Mouse (Mus musculus): ENCODE data around the gene Asrgl1. TPM values are rescaled to one million over a fixed set of nuclear protein-coding genes. Genes with fewer than 3 reads are reported as not detected.

The Asrgl1 gene
- total and polyA plus RNA-seq, 3 experiments, result 15.5 to 51.3 (median 29.3) TPM

GRCm38 (mm10) chr19:9075558-9075957 is 59.9 kb downstream of the Asrgl1 start:
- no peak for ATAC-seq (ENCODE audit: extremely low read depth, insufficient number of reproducible peaks, low FRiP score, poor library complexity, severe bottlenecking)
- no peak for DNase-seq (ENCODE audit: low spot score)
- H3K9me3 ChIP-seq (replicated peaks), result no peaks in the 10 kb centered on the region
- no peak for TF ChIP-seq TAL1 (conservative IDR thresholded peaks at IDR 0.05; ENCODE audit: low read depth, low read length)
- TF ChIP-seq GATA1 (IDR thresholded peaks at IDR 0.05; ENCODE audit: borderline replicate concordance, low read length), result no peak
- no peak for TF ChIP-seq POLR2AphosphoS5 (IDR thresholded peaks at IDR 0.05; ENCODE audit: insufficient replicate concordance, low read depth, low read length)
- no peak for TF ChIP-seq GATA2 (IDR thresholded peaks at IDR 0.05; ENCODE audit: borderline replicate concordance, low read depth, low read length)
- no peak for TF ChIP-seq CTCF (IDR thresholded peaks at IDR 0.05; ENCODE audit: low read depth, low read length)
- peaks cover 38% of the 10 kb centered on the region for H3K4me1 ChIP-seq (ENCODE audit: insufficient read depth, low read depth, low read length)
- H3K27me3 ChIP-seq (ENCODE audit: insufficient read depth, low read length), result no peaks in the 10 kb centered on the region; the same call in 1 of the 2 replicates
- H3K4me3 ChIP-seq (ENCODE audit: low read depth, low read length), result no peak overlapping the region
- H3K36me3 ChIP-seq (replicated peaks), result no peaks in the 10 kb centered on the region

- H3K27me3 ChIP-seq (ENCODE audit: insufficient read depth, low read length), result no peaks in the 10 kb centered on the region; the same call in 1 of the 2 replicates
- TF ChIP-seq GATA1 (IDR thresholded peaks at IDR 0.05; ENCODE audit: borderline replicate concordance, low read length), result no peak
- no peak for TF ChIP-seq CTCF (IDR thresholded peaks at IDR 0.05; ENCODE audit: low read depth, low read length)
- TF ChIP-seq POLR2AphosphoS5 (IDR thresholded peaks at IDR 0.05; ENCODE audit: insufficient replicate concordance, low read depth, low read length), result no peak
- no peak for TF ChIP-seq GATA2 (IDR thresholded peaks at IDR 0.05; ENCODE audit: borderline replicate concordance, low read depth, low read length)
- TF ChIP-seq TAL1 (conservative IDR thresholded peaks at IDR 0.05; ENCODE audit: low read depth, low read length), result no peak
- H3K4me1 ChIP-seq (ENCODE audit: insufficient read depth, low read depth, low read length), result peaks cover 39% of the 10 kb centered on the region
- no peak for ATAC-seq (ENCODE audit: extremely low read depth, insufficient number of reproducible peaks, low FRiP score, poor library complexity, severe bottlenecking)
- no peak for DNase-seq (ENCODE audit: low spot score)
- H3K4me3 ChIP-seq (ENCODE audit: low read depth, low read length), result no peak overlapping the region
- no peaks in the 10 kb centered on the region for H3K9me3 ChIP-seq (replicated peaks)
- no peaks in the 10 kb centered on the region for H3K36me3 ChIP-seq (replicated peaks)
Measured at GRCm38 (mm10) chr19:9074424-9074823, 61.0 kb downstream of the Asrgl1 start.

GRCm38 (mm10) chr19:9073776-9074411 is 61.5 kb downstream of the Asrgl1 start:
- H3K9me3 ChIP-seq (replicated peaks), result no peaks in the 10 kb centered on the region
- H3K4me1 ChIP-seq (ENCODE audit: insufficient read depth, low read depth, low read length), result peaks cover 37% of the 10 kb centered on the region
- H3K27me3 ChIP-seq (ENCODE audit: insufficient read depth, low read length), result no peaks in the 10 kb centered on the region; the same call in 1 of the 2 replicates
- no peaks in the 10 kb centered on the region for H3K36me3 ChIP-seq (replicated peaks)
- no peak for ATAC-seq (ENCODE audit: extremely low read depth, insufficient number of reproducible peaks, low FRiP score, poor library complexity, severe bottlenecking)
- TF ChIP-seq TAL1 (conservative IDR thresholded peaks at IDR 0.05; ENCODE audit: low read depth, low read length) (no peak), GATA2 (IDR thresholded peaks at IDR 0.05; ENCODE audit: borderline replicate concordance, low read depth, low read length) (no peak), POLR2AphosphoS5 (IDR thresholded peaks at IDR 0.05; ENCODE audit: insufficient replicate concordance, low read depth, low read length) (no peak), CTCF (IDR thresholded peaks at IDR 0.05; ENCODE audit: low read depth, low read length) (no peak), GATA1 (IDR thresholded peaks at IDR 0.05; ENCODE audit: borderline replicate concordance, low read length) (no peak)
- no peak overlapping the region for H3K4me3 ChIP-seq (ENCODE audit: low read depth, low read length)
- no peak for DNase-seq (ENCODE audit: low spot score)

GRCm38 (mm10) chr19:9072157-9072530 is 63.3 kb downstream of the Asrgl1 start:
- TF ChIP-seq GATA2 (IDR thresholded peaks at IDR 0.05; ENCODE audit: borderline replicate concordance, low read depth, low read length) (no peak), GATA1 (IDR thresholded peaks at IDR 0.05; ENCODE audit: borderline replicate concordance, low read length) (no peak), POLR2AphosphoS5 (IDR thresholded peaks at IDR 0.05; ENCODE audit: insufficient replicate concordance, low read depth, low read length) (no peak), CTCF (IDR thresholded peaks at IDR 0.05; ENCODE audit: low read depth, low read length) (no peak), TAL1 (conservative IDR thresholded peaks at IDR 0.05; ENCODE audit: low read depth, low read length) (no peak)
- no peak for DNase-seq (ENCODE audit: low spot score)
- Histone ChIP-seq H3K4me1 (ENCODE audit: insufficient read depth, low read depth, low read length) (peaks cover 42% of the 10 kb centered on the region), H3K4me3 (ENCODE audit: low read depth, low read length) (no peak overlapping the region), H3K27me3 (ENCODE audit: insufficient read depth, low read length) (no peaks in the 10 kb centered on the region; the same call in 1 of the 2 replicates), H3K9me3 (replicated peaks) (no peaks in the 10 kb centered on the region), H3K36me3 (replicated peaks) (no peaks in the 10 kb centered on the region)
- no peak for ATAC-seq (ENCODE audit: extremely low read depth, insufficient number of reproducible peaks, low FRiP score, poor library complexity, severe bottlenecking)

- H3K36me3 ChIP-seq (replicated peaks), result no peaks in the 10 kb centered on the region
- H3K27me3 ChIP-seq (ENCODE audit: insufficient read depth, low read length), result no peaks in the 10 kb centered on the region; the same call in 1 of the 2 replicates
- DNase-seq (ENCODE audit: low spot score) (no peak), ATAC-seq (ENCODE audit: extremely low read depth, insufficient number of reproducible peaks, low FRiP score, poor library complexity, severe bottlenecking) (no peak)
- no peak overlapping the region for H3K4me3 ChIP-seq (ENCODE audit: low read depth, low read length)
- H3K4me1 ChIP-seq (ENCODE audit: insufficient read depth, low read depth, low read length), result peaks cover 45% of the 10 kb centered on the region
- H3K9me3 ChIP-seq (replicated peaks), result no peaks in the 10 kb centered on the region
- no peak for TF ChIP-seq GATA2 (IDR thresholded peaks at IDR 0.05; ENCODE audit: borderline replicate concordance, low read depth, low read length)
- no peak for TF ChIP-seq POLR2AphosphoS5 (IDR thresholded peaks at IDR 0.05; ENCODE audit: insufficient replicate concordance, low read depth, low read length)
- TF ChIP-seq TAL1 (conservative IDR thresholded peaks at IDR 0.05; ENCODE audit: low read depth, low read length), result no peak
- no peak for TF ChIP-seq GATA1 (IDR thresholded peaks at IDR 0.05; ENCODE audit: borderline replicate concordance, low read length)
- no peak for TF ChIP-seq CTCF (IDR thresholded peaks at IDR 0.05; ENCODE audit: low read depth, low read length)
Measured at GRCm38 (mm10) chr19:9071456-9072156, 63.8 kb downstream of the Asrgl1 start.

- DNase-seq (ENCODE audit: low spot score) (no peak), ATAC-seq (ENCODE audit: extremely low read depth, insufficient number of reproducible peaks, low FRiP score, poor library complexity, severe bottlenecking) (no peak)
- no peaks in the 10 kb centered on the region for H3K36me3 ChIP-seq (replicated peaks)
- H3K4me1 ChIP-seq (ENCODE audit: insufficient read depth, low read depth, low read length), result peaks cover 50% of the 10 kb centered on the region
- TF ChIP-seq GATA1 (IDR thresholded peaks at IDR 0.05; ENCODE audit: borderline replicate concordance, low read length) (no peak), CTCF (IDR thresholded peaks at IDR 0.05; ENCODE audit: low read depth, low read length) (no peak), POLR2AphosphoS5 (IDR thresholded peaks at IDR 0.05; ENCODE audit: insufficient replicate concordance, low read depth, low read length) (no peak), GATA2 (IDR thresholded peaks at IDR 0.05; ENCODE audit: borderline replicate concordance, low read depth, low read length) (no peak), TAL1 (conservative IDR thresholded peaks at IDR 0.05; ENCODE audit: low read depth, low read length) (no peak)
- no peaks in the 10 kb centered on the region for H3K9me3 ChIP-seq (replicated peaks)
- no peaks in the 10 kb centered on the region; the same call in 1 of the 2 replicates for H3K27me3 ChIP-seq (ENCODE audit: insufficient read depth, low read length)
- H3K4me3 ChIP-seq (ENCODE audit: low read depth, low read length), result no peak overlapping the region
Measured at GRCm38 (mm10) chr19:9070316-9070715, 65.1 kb downstream of the Asrgl1 start.
